Mouse (Mus musculus) gastrocnemius, postnatal 10 days (tissue): ENCODE measurements at regions not wholly inside any gene's neighbourhood (a gene's known extent, or its start where the extent isn't known, plus 50 kb on each side); places are given as distances from the start of the nearest gene placed in this dataset.

Experiments used
- DNase-seq: peaks from one replicate; pipeline ENCODE4 v3.0.0; 2021; ENCODE audit warnings: mixed read lengths

- DNase-seq: no peak
These were observed 55.7 kb downstream of the Plk2 start for GRCm38 (mm10) chr13:110450526-110450925.

- no peak for DNase-seq
These were observed 57.2 kb downstream of the Plk2 start for GRCm38 (mm10) chr13:110452009-110452525.

GRCm38 (mm10) chr13:110455085-110455484, 60.2 kb downstream of the Plk2 start:
- DNase-seq: no peak

GRCm38 (mm10) chr13:110455569-110456196, 60.8 kb downstream of the Plk2 start:
- DNase-seq: no peak

GRCm38 (mm10) chr13:110458701-110459100, 63.9 kb downstream of the Plk2 start:
- DNase-seq: no peak

- DNase-seq: no peak
These were observed 66.7 kb downstream of the Plk2 start for GRCm38 (mm10) chr13:110461581-110461980.

GRCm38 (mm10) chr13:110471526-110471925, 76.7 kb downstream of the Plk2 start:
- DNase-seq: no peak

- DNase-seq: no peak
These were observed 82.9 kb downstream of the Plk2 start for GRCm38 (mm10) chr13:110477709-110478108.

- DNase-seq: no peak
These were observed 89.6 kb downstream of the Plk2 start for GRCm38 (mm10) chr13:110484358-110484940.

GRCm38 (mm10) chr13:110485515-110485914, 90.7 kb downstream of the Plk2 start:
- no peak for DNase-seq

- DNase-seq: no peak
These were observed 95.3 kb downstream of the Plk2 start for GRCm38 (mm10) chr13:110490166-110490565.

GRCm38 (mm10) chr13:110492296-110493001, 97.6 kb downstream of the Plk2 start:
- no peak for DNase-seq

- no peak for DNase-seq
These were observed 98.2 kb downstream of the Plk2 start for GRCm38 (mm10) chr13:110493002-110493552.

- no peak for DNase-seq
These were observed 102.6 kb downstream of the Plk2 start for GRCm38 (mm10) chr13:110497461-110497860.

- no peak for DNase-seq
These were observed 113.0 kb downstream of the Plk2 start for GRCm38 (mm10) chr13:110507814-110508362.

- no peak for DNase-seq
These were observed 123.1 kb downstream of the Plk2 start for GRCm38 (mm10) chr13:110517986-110518385.

GRCm38 (mm10) chr13:110522974-110523373, 128.1 kb downstream of the Plk2 start:
- DNase-seq: no peak

GRCm38 (mm10) chr13:110527681-110528080, 132.8 kb downstream of the Plk2 start:
- no peak for DNase-seq

- no peak for DNase-seq
These were observed 134.8 kb downstream of the Plk2 start for GRCm38 (mm10) chr13:110529624-110530023.

- no peak for DNase-seq
These were observed 139.5 kb downstream of the Plk2 start for GRCm38 (mm10) chr13:110534320-110534764.

- no peak for DNase-seq
These were observed 140.9 kb downstream of the Plk2 start for GRCm38 (mm10) chr13:110535785-110536184.

GRCm38 (mm10) chr13:110537960-110538463, 143.2 kb downstream of the Plk2 start:
- no peak for DNase-seq
